Mouse (Mus musculus) macrophage (primary cell): ENCODE measurements around the gene Slc8a3. TPM values are rescaled to one million over a fixed set of nuclear protein-coding genes. Genes with fewer than 3 reads are reported as not detected.

Experiments
- H3K27ac ChIP-seq: fragments of 350-480 bp; formaldehyde crosslinking; 2 replicates; pipeline ENCODE4 v1.9.0; 2021
- H3K36me3 ChIP-seq: fragments of 350-480 bp; formaldehyde crosslinking; 2 replicates; pipeline ENCODE4 v1.9.0; 2021; ENCODE audit errors: inconsistent target
- H3K4me3 ChIP-seq: fragments of 350-480 bp; formaldehyde crosslinking; 2 replicates; pipeline ENCODE4 v1.9.0; 2021; ENCODE audit errors: inconsistent target
- H3K79me2 ChIP-seq: fragments of 350-480 bp; formaldehyde crosslinking; 2 replicates; pipeline ENCODE4 v1.9.0; 2021; ENCODE audit errors: inconsistent target
- WGBS: methylation state at CpG from one replicate; pipeline ENCODE4 v1.1.7; 2026; ENCODE audit warnings: inconsistent platforms; ENCODE audit not compliant: missing documents; 5-methylcytosine and 5-hydroxymethylcytosine counted together
- polyA plus RNA-seq: library from polyadenylated mRNA; stranded (reverse); fragments of 250-400 nt; gene quantifications from 3 replicates; pipeline ENCODE4 v1.2.4, GENCODE M21; 2018; ENCODE audit warnings: inconsistent platforms

Slc8a3 gene
- polyA plus RNA-seq, 1 experiment from 2014 or later = not detected

- Histone ChIP-seq H3K79me2 (no peaks in the 10 kb centered on the region), H3K4me3 (no peak overlapping the region), H3K36me3 (no peaks in the 10 kb centered on the region), H3K27ac (no peak overlapping the region)
- WGBS = 90% methylated on average over 5 of the region's 5 CpGs
Observed at GRCm38 (mm10) chr12:81269246-81269645, 63.7 kb downstream of the Slc8a3 start.

DNA sequence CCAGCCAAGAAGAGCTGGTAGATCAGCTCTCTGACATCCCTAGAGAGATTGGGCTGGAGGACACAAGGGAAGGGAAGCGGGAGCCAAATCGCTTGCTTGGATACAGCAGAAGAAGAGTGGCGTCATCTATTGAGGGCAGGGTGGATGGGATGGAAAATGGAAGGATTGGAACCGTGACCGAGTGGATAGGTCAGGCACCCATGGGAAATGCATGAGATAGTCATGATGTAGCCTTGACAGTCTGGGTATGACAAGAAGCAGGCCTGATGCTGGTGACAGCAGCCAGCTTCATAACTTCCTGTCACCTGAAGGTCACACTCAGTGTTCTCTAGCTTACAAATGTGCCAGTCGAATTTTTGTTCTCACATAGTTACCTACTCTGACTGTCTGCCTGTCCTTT is 70.2 kb downstream of the Slc8a3 start:
- Histone ChIP-seq H3K36me3 (no peaks in the 10 kb centered on the region), H3K27ac (no peak overlapping the region), H3K79me2 (no peaks in the 10 kb centered on the region), H3K4me3 (no peak overlapping the region)
- WGBS = 85% methylated on average over 6 of the region's 6 CpGs

DNA sequence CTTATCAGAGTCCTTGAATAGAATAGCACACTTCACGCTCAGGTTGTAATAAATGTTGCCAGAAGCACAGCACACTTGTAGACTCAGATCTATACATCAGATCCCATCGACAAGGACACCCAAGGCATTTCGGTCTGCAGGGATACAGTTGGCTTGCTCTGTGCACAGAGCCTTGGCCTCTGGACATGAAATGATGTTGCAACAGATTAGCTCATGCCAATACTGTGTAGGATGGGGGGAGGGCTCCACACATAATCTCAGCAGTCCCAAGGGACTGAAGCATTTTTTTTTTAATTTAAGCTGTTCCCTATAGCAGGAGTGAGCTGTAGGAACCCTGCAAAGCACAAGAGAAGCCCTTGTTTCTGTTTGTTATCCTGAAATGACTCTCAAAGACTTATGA is 74.8 kb downstream of the Slc8a3 start:
- WGBS = 92% methylated on average over 3 of the region's 3 CpGs
- H3K27ac ChIP-seq = no peak overlapping the region
- no peak overlapping the region for H3K4me3 ChIP-seq
- H3K79me2 ChIP-seq = no peaks in the 10 kb centered on the region
- no peaks in the 10 kb centered on the region for H3K36me3 ChIP-seq

DNA sequence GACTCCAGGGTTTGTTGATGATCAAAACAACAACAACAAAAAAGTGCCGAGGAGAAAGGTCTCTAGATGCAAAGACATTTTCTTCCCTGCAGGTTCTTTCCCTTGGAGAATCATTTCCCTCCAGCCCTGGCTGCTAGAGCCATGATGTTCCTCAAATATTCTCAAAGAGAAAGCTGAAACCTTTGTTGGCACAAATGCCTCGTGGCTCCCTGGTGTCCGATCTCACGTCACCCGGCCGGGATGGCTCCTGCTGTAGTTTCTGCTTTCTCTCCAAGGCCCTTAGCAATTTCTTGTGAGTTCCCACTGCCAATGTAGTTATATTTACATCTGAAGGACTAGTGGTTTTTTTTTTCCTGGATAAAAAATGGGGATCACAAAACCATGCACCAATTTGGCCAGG is 87.6 kb downstream of the Slc8a3 start:
- no peaks in the 10 kb centered on the region for H3K79me2 ChIP-seq
- no peak overlapping the region for H3K4me3 ChIP-seq
- WGBS = 81% methylated on average over 6 of the region's 6 CpGs
- H3K36me3 ChIP-seq = no peaks in the 10 kb centered on the region
- H3K27ac ChIP-seq = no peak overlapping the region

GRCm38 (mm10) chr12:81244954-81245353 is 88.0 kb downstream of the Slc8a3 start:
- no peaks in the 10 kb centered on the region for H3K36me3 ChIP-seq
- H3K27ac ChIP-seq = no peak overlapping the region
- no peak overlapping the region for H3K4me3 ChIP-seq
- 88% methylated on average over 7 of the region's 7 CpGs for WGBS
- no peaks in the 10 kb centered on the region for H3K79me2 ChIP-seq

DNA sequence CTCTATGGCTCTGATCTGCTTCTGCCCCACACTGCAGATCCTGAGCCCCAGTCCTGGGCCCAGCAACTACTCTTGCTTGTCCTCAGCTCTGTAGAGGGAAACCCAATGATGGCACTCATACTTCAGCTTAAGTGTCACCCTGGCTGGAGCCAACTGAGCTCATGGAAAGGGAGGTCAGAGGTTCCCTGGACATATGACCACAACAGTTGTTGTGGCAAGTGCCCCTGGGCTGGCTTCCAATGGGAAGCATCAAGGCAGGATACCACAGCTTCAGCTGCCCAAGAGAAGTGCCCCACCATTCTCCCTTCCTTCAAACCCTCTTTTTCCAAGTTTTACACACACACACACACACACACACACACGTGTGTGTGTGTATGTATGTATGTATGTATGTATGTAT is 88.5 kb downstream of the Slc8a3 start:
- no CpG with 5 or more reads among the region's 1 CpGs for WGBS
- no peaks in the 10 kb centered on the region for H3K36me3 ChIP-seq
- no peak overlapping the region for H3K27ac ChIP-seq
- H3K4me3 ChIP-seq = no peak overlapping the region
- H3K79me2 ChIP-seq = no peaks in the 10 kb centered on the region

DNA sequence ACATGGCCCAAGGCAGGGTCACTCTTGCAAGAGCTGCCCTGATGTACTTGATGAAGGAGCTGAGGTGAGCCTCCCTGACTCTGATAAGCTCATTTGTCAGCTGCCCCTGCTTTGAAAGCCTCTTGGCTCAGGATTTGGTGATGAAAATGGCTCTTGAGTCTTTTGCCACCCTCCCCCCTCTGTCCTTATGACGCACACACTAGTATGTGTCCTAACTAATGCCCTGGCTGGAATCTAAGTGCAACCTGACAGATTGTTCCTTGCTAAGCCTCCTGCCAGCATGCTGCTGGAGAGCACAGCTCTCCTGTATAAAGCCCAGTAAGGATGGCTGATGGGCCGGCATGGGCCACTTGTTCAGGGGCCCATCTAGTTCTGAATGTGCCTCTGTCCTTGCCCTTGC is 91.3 kb downstream of the Slc8a3 start:
- H3K79me2 ChIP-seq = no peaks in the 10 kb centered on the region
- WGBS = 89% methylated on average over 2 of the region's 2 CpGs
- H3K27ac ChIP-seq = no peak overlapping the region
- H3K36me3 ChIP-seq = no peaks in the 10 kb centered on the region
- no peak overlapping the region for H3K4me3 ChIP-seq

DNA sequence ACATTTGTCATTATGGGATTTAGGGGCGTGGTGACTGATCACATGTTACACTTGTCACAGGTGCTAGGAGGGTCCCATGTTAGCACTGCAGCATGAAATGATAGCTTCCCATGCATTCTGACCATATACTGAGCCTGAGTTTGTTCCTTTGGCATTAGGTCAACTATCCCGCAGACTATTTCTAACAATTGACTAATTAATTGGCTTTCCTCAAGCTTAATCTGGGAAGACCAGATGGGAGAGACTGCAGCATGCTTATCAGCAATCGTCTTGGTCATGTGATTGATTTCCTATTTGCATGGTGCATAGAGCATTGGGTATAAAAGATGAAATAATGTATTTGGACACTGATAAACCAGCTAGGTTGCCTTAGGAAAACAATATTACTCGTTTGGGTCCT is 91.9 kb downstream of the Slc8a3 start:
- Histone ChIP-seq H3K79me2 (no peaks in the 10 kb centered on the region), H3K27ac (no peak overlapping the region), H3K36me3 (no peaks in the 10 kb centered on the region), H3K4me3 (no peak overlapping the region)
- WGBS = 89% methylated on average over 4 of the region's 4 CpGs

- H3K27ac ChIP-seq = no peak overlapping the region
- WGBS = 86% methylated on average over 1 of the region's 1 CpGs
Observed at GRCm38 (mm10) chr12:81237158-81237557, 95.8 kb downstream of the Slc8a3 start.

GRCm38 (mm10) chr12:81235456-81236330 is 97.3 kb downstream of the Slc8a3 start:
- Histone ChIP-seq H3K4me3 (no peak overlapping the region), H3K79me2 (no peaks in the 10 kb centered on the region), H3K27ac (no peak overlapping the region), H3K36me3 (no peaks in the 10 kb centered on the region)
- 80% methylated on average over 10 of the region's 10 CpGs for WGBS

More at GRCm38 (mm10) chr12:81237158-81237557, 95.8 kb downstream of the Slc8a3 start:
- Histone ChIP-seq H3K79me2 (no peaks in the 10 kb centered on the region), H3K4me3 (no peak overlapping the region), H3K36me3 (no peaks in the 10 kb centered on the region)

DNA sequence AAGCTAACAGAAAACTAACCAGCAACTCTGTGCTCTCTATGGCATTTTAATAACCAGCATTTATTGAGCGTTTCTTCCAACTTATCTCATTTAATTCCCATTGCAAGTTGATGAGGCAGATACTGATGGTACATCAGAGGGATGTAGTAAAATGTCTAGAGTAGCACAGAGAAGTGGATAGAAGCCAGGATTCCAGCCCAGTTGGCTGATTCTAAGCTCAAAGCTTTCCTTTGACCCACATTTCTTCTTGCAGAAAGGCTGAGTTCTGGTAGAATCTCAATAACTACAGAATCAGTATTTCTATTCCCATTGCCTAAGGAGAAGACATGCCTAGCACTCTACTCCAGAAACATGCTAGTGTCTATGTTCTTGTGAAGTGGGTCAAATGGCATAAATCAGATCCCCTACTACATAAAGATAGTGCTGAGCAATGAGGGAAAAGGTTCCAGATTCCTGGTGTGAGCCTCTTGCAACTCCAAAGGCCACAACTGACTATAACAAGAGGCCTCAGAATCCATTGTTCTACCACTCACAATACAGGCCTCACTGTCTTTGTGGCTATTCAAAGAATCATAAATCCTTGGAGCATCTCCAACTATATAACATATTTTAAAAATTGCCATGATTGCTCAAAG is 99.1 kb downstream of the Slc8a3 start:
- Histone ChIP-seq H3K4me3 (no peak overlapping the region), H3K79me2 (no peaks in the 10 kb centered on the region), H3K27ac (no peak overlapping the region), H3K36me3 (no peaks in the 10 kb centered on the region)
- 92% methylated on average over 1 of the region's 1 CpGs for WGBS

DNA sequence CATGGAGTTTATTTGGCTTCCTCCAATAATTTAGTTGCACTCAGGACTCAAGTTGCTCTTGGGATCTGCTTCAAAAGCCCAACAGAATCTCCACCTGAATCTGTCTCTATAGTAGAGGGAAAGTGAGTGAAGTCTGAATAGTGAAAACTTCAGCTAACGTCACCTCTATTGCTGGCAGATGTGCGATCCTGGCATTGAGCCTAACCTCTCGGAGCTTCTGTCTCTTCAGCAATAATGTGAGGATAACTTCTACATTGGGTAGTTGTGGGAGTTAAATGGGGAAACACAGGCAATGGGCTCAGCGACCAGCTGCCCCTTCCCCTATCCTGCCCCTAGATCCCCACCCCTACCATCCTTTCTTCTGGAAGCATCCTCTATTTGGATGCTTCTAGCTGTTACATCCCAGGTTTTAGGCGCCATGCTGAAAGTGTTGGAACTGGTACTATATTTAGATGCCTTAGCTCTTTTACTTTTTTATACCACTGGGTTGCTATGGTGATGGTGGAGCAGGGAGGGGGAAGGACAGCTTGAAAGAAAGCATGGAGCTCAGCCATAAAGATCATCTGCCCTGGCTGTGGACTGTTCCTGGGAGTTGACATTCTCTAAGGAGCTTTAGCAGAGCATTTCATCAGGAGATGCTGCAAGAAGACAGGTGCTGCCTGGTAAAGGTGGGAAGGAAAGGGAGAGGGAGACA is 105.1 kb downstream of the Slc8a3 start:
- no peaks in the 10 kb centered on the region for H3K36me3 ChIP-seq
- 84% methylated on average over 5 of the region's 5 CpGs for WGBS
- no peaks in the 10 kb centered on the region for H3K79me2 ChIP-seq

DNA sequence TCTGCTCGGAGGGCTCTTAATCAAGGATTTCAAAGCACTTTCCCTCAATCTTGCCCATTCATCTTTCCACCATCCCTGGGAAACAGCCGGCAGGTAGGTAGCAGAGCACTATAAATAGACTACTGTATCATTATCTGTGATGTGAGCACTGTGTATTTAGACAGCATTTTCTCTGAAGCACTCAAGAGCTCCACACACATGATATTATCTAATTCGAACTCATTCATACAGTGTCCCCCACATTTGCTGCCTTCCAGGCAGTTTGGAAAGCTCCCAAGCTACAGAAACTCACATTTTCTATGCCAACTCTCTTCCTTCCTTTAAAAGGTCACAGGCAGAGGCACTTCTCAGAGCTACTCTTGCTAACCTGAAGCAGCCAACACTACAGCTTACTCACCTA is 106.4 kb downstream of the Slc8a3 start:
- 76% methylated on average over 3 of the region's 3 CpGs for WGBS
- H3K36me3 ChIP-seq = no peaks in the 10 kb centered on the region

More for the DNA sequence above, 105.1 kb downstream of the Slc8a3 start:
- no peak overlapping the region for H3K27ac ChIP-seq
- no peak overlapping the region for H3K4me3 ChIP-seq

GRCm38 (mm10) chr12:81225966-81226577 is 106.9 kb downstream of the Slc8a3 start:
- no peaks in the 10 kb centered on the region for H3K36me3 ChIP-seq
- H3K4me3 ChIP-seq = no peak overlapping the region
- WGBS = 63% methylated on average over 6 of the region's 6 CpGs
- no peak overlapping the region for H3K27ac ChIP-seq
- H3K79me2 ChIP-seq = no peaks in the 10 kb centered on the region

More for the DNA sequence above, 106.4 kb downstream of the Slc8a3 start:
- H3K79me2 ChIP-seq = no peaks in the 10 kb centered on the region
- no peak overlapping the region for H3K4me3 ChIP-seq
- no peak overlapping the region for H3K27ac ChIP-seq
